Mouse (Mus musculus) G1E (cell line): ENCODE measurements at regions not wholly inside any gene's neighbourhood (a gene's known extent, or its start where the extent isn't known, plus 50 kb on each side); places are given as distances from the start of the nearest gene placed in this dataset.

ENCODE experiments used
- CTCF ChIP-seq: IDR thresholded peaks from 2 replicates; pipeline ENCODE4 v1.5.1; 2012; ENCODE audit warnings: low read depth, low read length, inconsistent platforms, mixed read lengths
- GATA1 ChIP-seq: IDR thresholded peaks from 2 replicates; pipeline ENCODE4 v1.6.1; 2012; ENCODE audit warnings: borderline replicate concordance, low read length, inconsistent platforms, mixed read lengths
- POLR2AphosphoS5 ChIP-seq: IDR thresholded peaks from 2 replicates; pipeline ENCODE4 v1.6.1; 2012; ENCODE audit warnings: low read depth, low read length, inconsistent platforms; ENCODE audit not compliant: insufficient replicate concordance
- TAL1 ChIP-seq: conservative IDR thresholded peaks from 2 replicates; pipeline ENCODE4 v1.6.1; 2012; ENCODE audit warnings: low read depth, low read length, inconsistent platforms, mixed read lengths

- TF ChIP-seq POLR2AphosphoS5 = no peak
- no peak for TF ChIP-seq CTCF
- no peak for TF ChIP-seq GATA1
- TF ChIP-seq TAL1 = no peak
These were observed 71.8 kb downstream of the Tmx1 start for GRCm38 (mm10) chr12:70524703-70525102.
